Mouse (Mus musculus) induced T-regulatory cell, adult 2 months (primary cell): ENCODE measurements at regions not wholly inside any gene's neighbourhood (a gene's known extent, or its start where the extent isn't known, plus 50 kb on each side); places are given as distances from the start of the nearest gene placed in this dataset.
"Not testable (repeated sequence)": the region's sequence is repeated elsewhere in the genome, so short reads cannot be mapped to it uniquely, and the experiment has no call there.

Experiments used
- DNase-seq: peaks from one replicate; pipeline ENCODE4 v3.0.0-alpha.2; 2012; ENCODE audit warnings: low read depth

- not testable (repeated sequence) for DNase-seq
Measured at GRCm38 (mm10) chr13:52325647-52326046, 205.4 kb downstream of the Diras2 start.

DNA sequence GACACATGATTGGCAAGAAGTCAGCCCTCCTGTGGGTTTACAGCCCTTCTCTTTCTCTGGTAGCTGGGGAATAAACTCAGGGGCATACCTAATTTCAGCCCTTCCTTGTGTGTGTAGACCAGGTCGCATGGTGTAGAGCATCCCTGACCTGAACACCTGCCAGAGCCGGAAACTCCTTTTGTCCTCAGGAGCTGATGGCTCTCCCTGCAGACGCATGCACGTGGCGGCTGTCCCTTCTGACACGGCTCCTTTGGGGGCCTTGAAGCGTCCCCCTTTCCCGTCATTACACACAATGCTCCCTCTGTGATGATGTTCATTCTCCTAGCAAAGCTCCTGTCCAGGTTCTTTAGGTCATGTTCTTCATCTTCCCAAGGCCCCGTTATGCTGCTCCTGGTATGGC is 203.3 kb downstream of the Diras2 start:
- no peak for DNase-seq

DNA sequence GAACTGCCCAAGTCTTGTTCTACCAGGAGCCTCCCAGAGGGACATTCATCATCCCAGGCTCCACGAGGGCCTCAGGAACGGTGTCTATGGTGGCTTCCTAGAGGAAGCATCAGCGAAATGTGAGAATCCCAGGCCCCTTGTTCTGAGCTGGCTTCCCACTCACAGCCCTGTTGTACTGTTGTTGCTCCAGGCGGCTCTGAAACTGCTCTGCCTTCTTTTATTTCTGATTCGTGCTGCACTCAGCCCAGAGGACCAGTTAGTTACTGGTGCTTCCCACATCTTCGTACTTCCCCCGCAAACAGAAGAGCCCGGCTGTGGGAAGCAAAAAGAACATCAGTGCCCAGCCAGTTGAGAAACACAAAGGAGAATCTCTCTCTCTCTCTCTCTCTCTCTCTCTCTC is 202.3 kb downstream of the Diras2 start:
- no peak for DNase-seq

DNA sequence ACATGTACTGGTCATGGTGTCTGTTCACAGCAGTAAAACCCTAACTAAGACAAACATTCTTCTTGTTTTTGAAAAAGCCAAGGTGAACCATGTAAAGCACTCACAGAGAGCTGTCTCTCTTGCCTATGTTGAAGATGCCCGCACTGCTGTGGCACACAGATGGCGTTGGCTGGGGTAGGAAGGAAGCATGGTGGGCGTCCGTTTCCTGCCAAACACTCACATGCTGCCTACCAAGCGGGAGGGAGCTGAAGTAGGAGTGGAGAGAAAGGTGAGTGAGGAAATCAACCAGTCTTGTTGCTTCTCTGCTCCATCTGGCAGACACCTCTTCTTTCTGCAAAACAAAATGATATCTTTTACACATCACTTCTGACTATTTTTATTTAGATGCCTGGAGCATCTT is 200.0 kb downstream of the Diras2 start:
- no peak for DNase-seq

DNA sequence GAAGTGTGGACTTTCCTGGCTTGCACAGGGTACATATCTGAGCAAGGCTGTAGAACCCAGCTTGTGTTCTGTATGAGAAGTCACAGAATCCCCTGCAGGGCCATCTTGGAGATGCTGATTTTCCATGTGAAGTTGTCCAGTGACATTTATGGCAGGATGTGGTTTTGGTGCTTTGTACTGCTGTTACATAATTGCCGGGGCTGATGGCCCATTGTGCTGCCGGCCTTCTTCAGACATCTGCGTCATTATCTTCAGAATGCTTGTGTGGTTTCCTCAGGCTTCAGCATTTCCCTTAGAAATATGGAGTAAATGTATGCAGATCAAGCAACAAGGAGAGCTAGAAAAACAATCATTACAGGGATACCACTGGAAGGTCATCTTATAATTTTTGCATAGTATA is 196.1 kb downstream of the Diras2 start:
- no peak for DNase-seq

GRCm38 (mm10) chr13:52337936-52338335 is 193.1 kb downstream of the Diras2 start:
- no peak for DNase-seq

GRCm38 (mm10) chr13:52339156-52339555 is 191.9 kb downstream of the Diras2 start:
- no peak for DNase-seq

DNA sequence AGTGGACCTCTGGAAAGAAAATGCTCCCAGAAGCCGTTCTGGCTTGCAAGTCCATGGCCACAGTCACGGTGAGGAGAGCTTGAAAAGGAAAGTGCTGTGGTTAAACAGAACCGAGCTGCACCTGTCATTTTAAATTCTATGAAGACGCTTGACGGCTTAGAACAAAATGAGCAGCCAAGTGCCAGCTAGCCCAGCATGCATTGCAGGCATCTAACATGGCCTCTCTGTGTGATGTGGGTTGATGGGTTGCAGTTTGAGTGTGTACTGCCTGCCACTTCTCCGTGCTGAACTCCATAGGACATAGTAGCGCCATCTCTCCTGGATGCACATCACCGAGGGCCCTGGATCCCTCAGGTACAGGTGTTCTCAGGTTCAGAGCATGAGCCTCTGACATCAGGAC is 189.1 kb downstream of the Diras2 start:
- no peak for DNase-seq

GRCm38 (mm10) chr13:52344383-52344782 is 186.7 kb downstream of the Diras2 start:
- no peak for DNase-seq

GRCm38 (mm10) chr13:52344853-52345252 is 186.2 kb downstream of the Diras2 start:
- DNase-seq, result no peak

DNA sequence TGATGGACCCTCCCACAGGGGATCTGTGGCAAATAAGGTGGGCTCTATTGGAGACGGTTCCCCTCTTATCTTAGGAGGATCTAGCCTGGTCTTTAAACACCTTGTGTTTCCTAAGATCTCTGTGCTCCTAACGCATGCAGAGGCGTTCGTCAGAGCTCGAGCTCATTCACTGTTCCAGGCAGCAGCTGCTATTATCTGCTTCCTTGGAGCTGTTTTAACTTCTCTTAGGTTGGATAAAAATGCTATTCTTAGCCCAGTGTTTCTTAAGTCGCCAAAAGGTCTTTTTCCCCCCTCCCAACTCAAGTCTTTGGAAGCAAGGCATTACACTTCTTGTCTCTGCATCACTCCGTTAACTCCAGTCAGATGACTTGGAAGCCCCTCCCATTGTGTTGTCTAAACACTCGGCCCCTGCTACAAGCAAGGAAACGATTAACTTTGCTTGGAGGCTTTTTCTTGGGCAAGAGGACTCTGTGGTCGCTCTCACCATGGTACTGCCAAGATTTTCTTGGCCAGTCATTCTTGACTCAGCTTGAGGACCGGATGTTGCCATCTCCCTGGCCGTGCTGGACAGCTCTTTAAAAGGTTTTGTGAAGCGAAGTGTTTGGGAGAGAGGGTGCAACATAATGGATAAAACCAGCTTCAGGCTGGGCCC is 185.6 kb downstream of the Diras2 start:
- no peak for DNase-seq

GRCm38 (mm10) chr13:52346027-52346375 is 185.1 kb downstream of the Diras2 start:
- no peak for DNase-seq

DNA sequence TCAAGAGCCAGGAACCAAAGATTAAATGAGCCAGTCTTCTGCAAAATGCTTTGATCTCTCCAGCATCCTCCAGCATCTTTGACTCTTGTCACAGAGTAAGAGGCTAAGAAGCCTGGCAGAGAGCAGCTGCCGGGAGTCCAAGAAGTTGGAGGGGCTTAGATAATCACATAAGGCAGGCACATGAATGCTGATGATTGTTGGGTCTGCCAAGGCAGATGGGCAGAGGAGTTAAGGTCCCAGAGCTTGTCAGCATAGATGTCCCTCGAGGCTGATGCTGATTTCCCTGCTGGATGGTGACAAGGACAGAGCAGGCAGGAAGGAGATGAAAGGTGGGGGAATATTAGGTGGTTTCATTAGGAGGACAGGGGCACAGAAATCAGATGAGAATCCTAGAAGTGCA is 183.4 kb downstream of the Diras2 start:
- no peak for DNase-seq

GRCm38 (mm10) chr13:52349606-52350005 is 181.5 kb downstream of the Diras2 start:
- no peak for DNase-seq

DNA sequence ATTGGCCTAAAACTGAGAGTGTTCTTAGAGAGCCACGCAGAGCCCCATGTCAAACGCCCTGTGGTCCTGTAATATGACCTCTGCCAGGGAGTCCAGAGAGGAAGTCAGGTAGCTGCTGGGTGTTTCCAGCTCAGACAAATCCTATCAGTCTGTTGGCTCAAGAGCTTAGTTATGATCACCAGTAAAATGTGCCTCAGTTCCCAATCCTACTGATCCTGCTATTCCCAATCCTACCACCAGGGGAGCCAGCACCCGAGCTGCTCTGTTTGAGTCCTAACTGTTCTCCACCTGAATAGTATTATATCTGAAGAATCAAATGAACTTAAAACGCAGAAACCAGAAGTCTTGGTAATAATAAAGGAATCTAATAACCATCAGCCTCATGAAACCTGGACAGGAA is 178.5 kb downstream of the Diras2 start:
- DNase-seq, result peak; percentile 53

DNA sequence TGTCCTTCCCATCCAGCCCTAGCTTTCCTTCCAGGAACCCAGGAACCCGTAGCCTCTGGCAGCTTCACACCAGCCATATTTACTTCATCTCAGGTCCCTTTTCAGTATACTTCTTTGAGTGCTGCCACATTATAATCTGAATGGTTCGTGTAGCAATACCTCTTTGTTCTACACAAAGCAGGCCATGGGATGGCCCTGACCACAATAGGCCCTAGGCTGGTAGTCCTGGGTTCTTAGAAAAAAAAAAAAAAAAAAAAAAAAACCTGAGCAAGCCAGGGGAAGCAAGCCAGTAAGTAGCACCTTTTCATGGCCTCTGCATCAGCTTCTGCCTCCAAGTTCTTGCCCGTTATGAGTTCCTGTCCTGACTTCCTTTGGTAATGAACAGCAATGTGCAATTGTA is 177.6 kb downstream of the Diras2 start:
- no peak for DNase-seq

- DNase-seq, result no peak
Measured at GRCm38 (mm10) chr13:52353966-52354365, 177.1 kb downstream of the Diras2 start.

DNA sequence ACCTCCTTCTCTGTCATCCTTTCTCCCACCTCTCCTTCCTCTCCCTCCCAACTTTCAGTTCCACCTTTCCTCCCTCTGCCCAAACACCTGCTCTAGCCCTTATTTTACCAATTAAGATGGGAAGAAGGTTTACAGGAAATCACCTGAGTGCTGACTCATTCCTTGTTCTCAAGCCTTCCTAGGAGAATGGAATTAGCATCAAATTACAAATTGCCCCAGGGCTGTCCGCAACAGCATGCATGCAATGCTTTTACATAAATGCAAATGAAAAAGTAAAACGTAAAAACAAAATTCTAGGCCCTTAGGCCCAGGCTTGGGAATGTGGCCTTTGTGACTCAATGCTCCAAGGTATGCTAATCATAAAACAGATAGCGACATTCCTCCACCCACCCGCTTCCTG is 175.2 kb downstream of the Diras2 start:
- DNase-seq, result not testable (repeated sequence)

DNA sequence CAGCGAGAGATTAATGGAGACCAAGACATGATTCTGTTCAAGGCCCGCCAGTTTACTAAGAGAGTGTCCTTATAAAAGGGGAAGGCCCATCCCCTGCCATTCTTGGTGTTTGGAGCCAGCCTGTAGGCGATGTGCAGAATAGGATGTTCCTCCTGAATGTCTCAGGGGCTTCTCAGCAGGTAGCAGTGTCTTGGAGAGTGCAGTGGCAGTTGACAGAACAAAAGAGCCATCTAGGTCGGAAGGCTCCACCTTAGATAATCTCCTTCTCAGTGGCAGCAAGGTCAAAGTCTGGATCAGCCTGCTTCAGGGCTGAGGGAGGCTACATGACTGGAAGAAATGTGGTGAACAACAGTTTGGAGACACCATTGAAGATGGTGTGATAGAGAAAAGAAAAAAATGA is 171.7 kb downstream of the Diras2 start:
- DNase-seq, result not testable (repeated sequence)

DNA sequence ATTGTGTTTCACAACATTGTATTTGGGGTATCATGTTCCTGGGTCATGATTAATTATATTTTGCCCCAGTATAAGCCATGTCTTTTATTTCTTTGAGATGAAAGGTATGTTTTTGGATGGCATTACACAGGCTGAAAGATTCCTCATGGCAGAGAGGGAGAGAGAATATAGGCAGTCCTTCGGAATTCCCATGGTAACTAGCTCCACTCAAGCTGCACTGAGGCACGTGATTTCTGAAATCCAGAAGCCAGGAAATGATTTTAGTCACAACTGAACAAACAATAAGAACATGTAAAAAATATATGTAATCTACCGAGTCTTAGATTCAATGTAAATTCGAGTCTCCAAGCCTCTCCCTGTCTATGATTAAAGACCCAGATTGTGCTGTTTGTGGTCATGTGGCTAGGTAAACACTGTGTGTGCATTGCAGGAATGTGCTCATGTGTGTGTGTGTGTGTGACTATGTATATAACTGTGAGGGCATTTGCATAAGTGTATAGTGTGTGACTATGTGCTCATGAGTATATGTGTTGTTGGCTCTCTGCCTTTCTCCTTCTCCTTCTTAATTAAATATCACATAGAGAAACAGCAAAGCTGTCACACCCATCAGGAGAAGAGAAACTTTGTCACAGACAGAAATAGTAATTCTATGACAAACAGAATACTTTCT is 169.8 kb downstream of the Diras2 start:
- no peak for DNase-seq

DNA sequence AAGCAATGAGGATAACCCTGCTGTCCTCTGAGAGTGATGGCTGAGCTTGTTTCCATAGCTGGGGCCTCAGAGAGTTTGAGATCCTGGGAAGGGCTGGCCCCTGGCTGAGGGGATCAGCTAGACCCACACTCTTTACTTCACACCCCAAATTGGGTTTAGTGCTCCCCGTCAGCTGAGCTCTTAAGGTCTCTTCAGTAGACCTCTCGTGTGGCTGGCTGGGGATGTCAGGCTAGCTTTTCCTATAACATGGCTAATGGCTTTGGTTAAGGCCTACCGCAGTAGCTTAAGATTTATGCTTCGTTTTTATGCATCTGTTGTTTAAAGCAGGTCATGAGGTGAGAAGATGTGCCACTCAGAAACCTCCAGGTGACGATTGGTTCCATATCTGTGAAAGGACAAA is 168.8 kb downstream of the Diras2 start:
- no peak for DNase-seq

DNA sequence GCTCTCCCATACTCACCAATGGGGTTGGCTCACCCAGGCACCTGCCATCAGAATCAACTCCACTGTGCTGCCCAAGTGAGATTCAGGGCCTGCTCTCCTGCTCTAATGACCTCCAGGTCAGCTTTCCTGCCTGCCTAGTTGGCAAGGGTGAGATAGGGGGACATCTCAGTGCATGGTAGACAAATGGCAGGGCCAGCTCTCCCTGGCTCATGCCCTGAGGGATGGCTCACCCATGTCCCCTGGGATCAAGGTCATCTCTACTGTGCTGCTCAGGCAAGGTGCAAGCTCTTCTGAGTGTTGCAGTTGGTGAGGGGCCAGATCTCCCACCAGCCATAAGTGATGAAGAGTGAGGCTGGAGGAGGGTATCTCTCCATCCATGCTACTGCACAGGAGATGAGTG is 161.2 kb downstream of the Diras2 start:
- no peak for DNase-seq

DNA sequence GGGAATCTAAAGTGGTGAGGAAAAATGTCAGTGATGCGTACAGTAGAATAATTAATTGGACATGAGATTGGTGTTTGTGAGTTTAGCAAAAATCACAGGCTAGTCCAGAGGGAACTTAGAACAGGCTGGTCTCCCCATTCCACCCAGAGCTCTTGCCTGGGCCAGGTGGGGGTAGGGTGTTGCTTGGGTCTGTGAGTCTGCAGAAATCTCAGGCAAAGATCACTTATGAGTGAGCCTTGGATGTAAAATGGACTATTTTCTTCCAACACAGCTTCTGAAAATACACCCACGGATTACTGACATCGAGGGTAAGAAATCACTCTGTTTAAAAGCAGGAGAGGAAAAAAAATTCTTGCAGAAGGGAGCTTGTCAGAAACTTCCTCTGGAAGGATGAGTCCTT is 159.1 kb downstream of the Diras2 start:
- DNase-seq, result no peak

DNA sequence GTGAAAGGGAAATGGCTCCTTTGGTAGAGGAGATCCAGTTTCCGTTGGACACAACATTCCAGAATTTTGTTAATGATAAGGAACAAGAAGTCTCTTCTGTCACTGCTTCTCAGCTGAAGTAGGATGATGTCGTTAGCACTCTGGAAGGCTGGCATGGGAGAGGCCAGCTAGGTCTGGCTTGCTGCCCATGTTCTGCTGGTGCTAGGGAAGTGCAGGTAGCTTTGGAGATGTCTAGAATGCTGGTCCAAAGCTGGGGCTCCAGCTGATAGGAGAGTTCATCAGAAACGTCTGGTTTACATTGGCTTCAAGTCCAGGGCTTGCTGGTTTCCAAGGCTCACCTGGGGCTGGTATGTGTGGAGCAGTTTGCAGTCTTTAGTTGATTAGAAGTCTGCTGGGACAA is 156.3 kb downstream of the Diras2 start:
- DNase-seq, result no peak
